Mouse (Mus musculus) hindbrain, embryonic 14.5 days (tissue): ENCODE measurements at regions not wholly inside any gene's neighbourhood (a gene's known extent, or its start where the extent isn't known, plus 50 kb on each side); places are given as distances from the start of the nearest gene placed in this dataset.

Experiments
- ATAC-seq: fragments of 200-750 bp; cut with Nextera tagmentation; 2 replicates; pipeline ENCODE4 v1.8.0; 2017; ENCODE audit warnings: moderate number of reproducible peaks, mild to moderate bottlenecking, moderate TSS enrichment, moderate library complexity; ENCODE audit not compliant: low FRiP score
- DNase-seq: peaks from one replicate; pipeline ENCODE4 v3.0.0-alpha.2; 2015; ENCODE audit warnings: low spot score
- H3K27ac ChIP-seq: fragments of 300-500 bp; sonication (generic); 2 replicates; pipeline ENCODE4 v1.5.1; 2014; ENCODE audit warnings: mild to moderate bottlenecking, moderate library complexity
- H3K27me3 ChIP-seq: fragments of 300-500 bp; sonication (generic); 2 replicates; pipeline ENCODE4 v1.6.1; 2014; ENCODE audit warnings: mild to moderate bottlenecking, low read length, mixed read lengths; ENCODE audit not compliant: control insufficient read depth, insufficient read depth
- H3K36me3 ChIP-seq: fragments of 300-500 bp; sonication (generic); replicated peaks from 2 replicates; pipeline ENCODE4 v1.6.1; 2014; ENCODE audit not compliant: control insufficient read depth, insufficient read depth
- H3K4me1 ChIP-seq: fragments of 300-500 bp; sonication (generic); replicated peaks from 2 replicates; pipeline ENCODE4 v1.6.1; 2014; ENCODE audit warnings: antibody characterized with exemption, low read length, mixed read lengths; ENCODE audit not compliant: control insufficient read depth, insufficient read depth
- H3K4me2 ChIP-seq: fragments of 300-500 bp; sonication (generic); replicated peaks from 2 replicates; pipeline ENCODE4 v1.6.1; 2014; ENCODE audit warnings: mild to moderate bottlenecking, moderate library complexity
- H3K4me3 ChIP-seq: fragments of 300-500 bp; sonication (generic); replicated peaks from 2 replicates; pipeline ENCODE4 v1.5.1; 2014; ENCODE audit warnings: mild to moderate bottlenecking, low read length
- H3K9ac ChIP-seq: fragments of 300-500 bp; sonication (generic); 2 replicates; pipeline ENCODE4 v1.6.1; 2014
- H3K9me3 ChIP-seq: fragments of 300-500 bp; sonication (generic); 2 replicates; pipeline ENCODE4 v1.6.1; 2016; ENCODE audit warnings: low read length; ENCODE audit not compliant: control insufficient read depth
- WGBS: fragments of 180-500 bp; shearing (Covaris S2); extraction: QIAGEN DNeasy Blood & Tissue Kit; methylation state at CpG from one replicate; pipeline ENCODE4 v1.1.7; 2014; 5-methylcytosine and 5-hydroxymethylcytosine counted together

DNA sequence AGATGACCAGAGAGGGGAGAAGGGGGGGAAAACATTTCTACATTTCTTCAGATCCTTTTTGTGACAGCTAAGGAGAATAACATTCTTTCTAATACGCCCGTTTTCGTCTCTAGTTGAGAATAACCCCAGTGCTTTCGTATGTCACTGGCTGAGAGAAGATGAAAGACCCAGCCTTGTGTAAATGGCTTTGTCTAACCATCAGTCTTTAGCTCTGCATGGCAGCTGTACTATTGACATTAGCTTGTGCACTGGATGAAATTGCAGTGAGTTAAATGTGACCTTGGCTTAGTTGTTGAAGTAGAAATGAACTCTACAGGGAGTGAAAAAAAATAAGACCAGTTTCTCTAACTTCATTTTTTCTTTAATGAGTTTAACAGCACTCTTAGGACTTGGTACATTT is 368.7 kb upstream of the Dach1 start:
- no peak overlapping the region for H3K4me2 ChIP-seq
- no peak overlapping the region for H3K4me3 ChIP-seq
- no peak overlapping the region for H3K27ac ChIP-seq
- no peak overlapping the region for H3K9ac ChIP-seq
- no peaks in the 10 kb centered on the region for H3K9me3 ChIP-seq
- peaks cover 13% of the 10 kb centered on the region for H3K4me1 ChIP-seq
- no peaks in the 10 kb centered on the region for H3K27me3 ChIP-seq
- ATAC-seq (peak; percentile 46; the same call in 1 of the 2 replicates), DNase-seq (peak; percentile 40)
- H3K36me3 ChIP-seq = no peaks in the 10 kb centered on the region
- 17% methylated on average over 4 of the region's 4 CpGs for WGBS

DNA sequence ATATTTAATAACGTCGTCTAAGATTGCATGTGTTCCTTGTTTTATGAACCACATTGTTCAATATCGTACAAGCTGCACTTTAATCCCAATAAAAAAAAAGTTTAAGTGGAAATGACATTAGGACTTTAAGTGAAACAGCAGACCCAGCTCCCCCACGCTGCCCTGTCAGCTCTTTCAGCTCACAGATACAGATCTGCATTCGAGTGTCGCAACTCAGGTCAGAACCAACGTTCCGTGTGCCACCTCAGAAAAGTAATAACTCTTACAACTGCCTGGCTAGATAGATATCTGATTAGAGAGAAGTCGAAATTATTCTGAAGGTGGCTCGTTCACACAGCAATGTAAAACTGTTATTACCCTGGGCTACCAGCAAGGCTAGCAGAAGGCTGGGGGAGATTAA is 364.0 kb upstream of the Dach1 start:
- 72% methylated on average over 10 of the region's 10 CpGs for WGBS
- no peak for ATAC-seq

DNA sequence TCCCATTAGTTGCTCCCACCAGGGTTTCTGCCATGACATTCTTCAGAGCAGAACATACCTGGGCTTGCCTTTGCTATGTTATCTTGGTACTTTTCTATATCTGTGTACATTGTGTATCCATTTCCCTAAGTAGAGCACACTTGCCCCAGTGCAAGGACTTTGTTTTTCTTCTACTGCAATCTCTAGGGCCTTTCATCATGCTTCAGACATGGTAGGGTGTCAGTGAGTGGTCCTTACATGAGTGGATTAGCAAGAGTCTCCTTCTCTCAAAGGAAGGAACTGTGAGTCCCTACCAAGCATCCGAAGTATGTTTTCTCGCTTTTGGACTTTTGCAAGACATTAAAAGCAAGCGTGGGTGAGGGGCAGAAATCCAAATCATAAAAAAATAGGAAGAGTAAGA is 351.4 kb upstream of the Dach1 start:
- no peaks in the 10 kb centered on the region for H3K27me3 ChIP-seq
- no peaks in the 10 kb centered on the region for H3K4me1 ChIP-seq
- H3K4me2 ChIP-seq = no peak overlapping the region
- WGBS = 96% methylated on average over 3 of the region's 3 CpGs
- no peak overlapping the region for H3K4me3 ChIP-seq
- H3K9me3 ChIP-seq = no peaks in the 10 kb centered on the region
- H3K27ac ChIP-seq = no peak overlapping the region
- ATAC-seq (no peak), DNase-seq (no peak)
- no peaks in the 10 kb centered on the region for H3K36me3 ChIP-seq
- no peak overlapping the region for H3K9ac ChIP-seq

More for the DNA sequence above, 364.0 kb upstream of the Dach1 start:
- Histone ChIP-seq H3K36me3 (no peaks in the 10 kb centered on the region), H3K4me3 (no peak overlapping the region), H3K4me2 (no peak overlapping the region), H3K9ac (no peak overlapping the region), H3K27me3 (no peaks in the 10 kb centered on the region), H3K27ac (no peak overlapping the region), H3K9me3 (no peaks in the 10 kb centered on the region), H3K4me1 (peaks cover 13% of the 10 kb centered on the region)
- no peak for DNase-seq

- H3K9ac ChIP-seq = no peak overlapping the region
- no peak overlapping the region for H3K4me3 ChIP-seq
- no peaks in the 10 kb centered on the region for H3K9me3 ChIP-seq
- DNase-seq (no peak), ATAC-seq (no peak)
- 87% methylated on average over 6 of the region's 6 CpGs for WGBS
- H3K4me2 ChIP-seq = no peak overlapping the region
- no peak overlapping the region for H3K27ac ChIP-seq
- no peaks in the 10 kb centered on the region for H3K27me3 ChIP-seq
- no peaks in the 10 kb centered on the region for H3K36me3 ChIP-seq
- H3K4me1 ChIP-seq = no peaks in the 10 kb centered on the region
Measured at GRCm38 (mm10) chr14:98505321-98505720, 335.8 kb upstream of the Dach1 start.

GRCm38 (mm10) chr14:98477416-98477815 is 307.9 kb upstream of the Dach1 start:
- ATAC-seq = no peak
- H3K4me3 ChIP-seq = no peak overlapping the region
- H3K4me1 ChIP-seq = no peaks in the 10 kb centered on the region
- H3K36me3 ChIP-seq = no peaks in the 10 kb centered on the region
- no peak overlapping the region for H3K9ac ChIP-seq
- no peaks in the 10 kb centered on the region for H3K27me3 ChIP-seq
- no peak for DNase-seq
- 84% methylated on average over 8 of the region's 8 CpGs for WGBS
- no peaks in the 10 kb centered on the region for H3K9me3 ChIP-seq
- H3K27ac ChIP-seq = no peak overlapping the region
- H3K4me2 ChIP-seq = no peak overlapping the region

DNA sequence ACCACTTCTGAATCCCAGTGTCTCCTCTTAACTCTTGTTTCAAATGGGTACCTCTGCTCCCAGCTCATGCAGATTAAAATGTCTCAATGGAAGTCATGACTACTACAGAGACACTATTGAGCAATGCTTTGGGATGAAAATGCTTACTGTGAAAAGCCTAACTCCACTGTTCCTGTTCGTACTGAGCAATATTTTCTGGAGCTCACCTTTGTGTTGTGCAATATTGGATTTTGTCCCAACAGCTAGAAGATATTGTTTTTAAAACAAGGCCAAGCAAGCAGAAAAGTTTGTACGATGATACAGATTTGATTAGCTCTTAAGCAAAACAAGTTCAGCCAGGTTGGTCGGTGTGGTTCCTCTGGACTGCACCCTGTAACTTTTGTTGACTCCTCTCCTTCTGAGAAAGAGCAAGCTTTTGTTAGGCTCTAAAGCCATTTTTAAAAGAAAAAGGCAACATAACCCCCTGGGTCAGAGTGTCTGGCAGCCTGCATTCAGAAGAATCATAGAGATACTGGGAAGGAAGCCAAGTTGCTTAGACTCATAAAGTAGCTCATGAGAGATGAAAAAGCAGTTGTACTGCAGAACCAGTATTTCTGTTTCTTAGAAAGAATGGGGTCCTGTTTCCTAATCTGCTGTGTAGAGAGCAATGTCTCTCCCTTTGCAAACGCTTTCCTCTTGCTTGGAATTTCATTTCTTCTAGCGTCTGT is 302.4 kb upstream of the Dach1 start:
- Histone ChIP-seq H3K9ac (no peak overlapping the region), H3K27ac (no peak overlapping the region), H3K9me3 (no peaks in the 10 kb centered on the region), H3K4me1 (no peaks in the 10 kb centered on the region), H3K4me3 (no peak overlapping the region), H3K4me2 (no peak overlapping the region), H3K36me3 (no peaks in the 10 kb centered on the region), H3K27me3 (no peaks in the 10 kb centered on the region)
- peak; percentile 63 for DNase-seq
- 37% methylated on average over 5 of the region's 5 CpGs for WGBS
- ATAC-seq = peak; percentile 53; the same call in 1 of the 2 replicates

DNA sequence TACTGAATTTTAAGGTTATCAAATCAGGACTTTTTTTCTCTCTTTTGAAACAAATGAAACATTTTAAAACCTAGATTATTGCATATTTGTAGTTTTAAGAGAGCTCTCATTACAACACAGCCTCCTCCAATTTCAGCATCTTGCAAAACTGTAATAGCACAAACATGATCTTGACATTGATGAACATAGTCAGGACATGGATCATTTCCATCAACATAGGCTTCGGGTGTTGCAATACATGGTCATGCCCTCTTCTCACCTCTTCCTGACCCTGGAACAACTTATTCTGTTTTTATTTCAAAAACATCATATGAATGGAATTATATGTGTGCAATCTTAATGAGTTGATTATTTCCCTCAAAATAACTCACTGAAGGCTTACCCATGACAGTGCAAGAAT is 284.9 kb upstream of the Dach1 start:
- no peak for DNase-seq
- Histone ChIP-seq H3K4me1 (no peaks in the 10 kb centered on the region), H3K27ac (no peak overlapping the region), H3K9me3 (no peaks in the 10 kb centered on the region), H3K4me2 (no peak overlapping the region), H3K4me3 (no peak overlapping the region), H3K27me3 (no peaks in the 10 kb centered on the region), H3K9ac (no peak overlapping the region), H3K36me3 (no peaks in the 10 kb centered on the region)
- WGBS = 75% methylated on average over 1 of the region's 1 CpGs
- ATAC-seq = no peak

GRCm38 (mm10) chr14:98452191-98452590 is 282.6 kb upstream of the Dach1 start:
- DNase-seq (no peak), ATAC-seq (no peak)
- H3K27me3 ChIP-seq = no peaks in the 10 kb centered on the region
- H3K9me3 ChIP-seq = no peaks in the 10 kb centered on the region
- H3K27ac ChIP-seq = no peak overlapping the region
- no peaks in the 10 kb centered on the region for H3K36me3 ChIP-seq
- WGBS = 87% methylated on average over 6 of the region's 6 CpGs
- H3K9ac ChIP-seq = no peak overlapping the region
- no peaks in the 10 kb centered on the region for H3K4me1 ChIP-seq
- H3K4me3 ChIP-seq = no peak overlapping the region
- H3K4me2 ChIP-seq = no peak overlapping the region

- DNase-seq (no peak), ATAC-seq (no peak)
- Histone ChIP-seq H3K9me3 (no peaks in the 10 kb centered on the region), H3K9ac (no peak overlapping the region), H3K4me3 (no peak overlapping the region), H3K27me3 (no peaks in the 10 kb centered on the region), H3K36me3 (no peaks in the 10 kb centered on the region), H3K4me1 (no peaks in the 10 kb centered on the region), H3K4me2 (no peak overlapping the region), H3K27ac (no peak overlapping the region)
- 71% methylated on average over 5 of the region's 5 CpGs for WGBS
Measured at GRCm38 (mm10) chr14:98449568-98449967, 280.0 kb upstream of the Dach1 start.

GRCm38 (mm10) chr14:98442411-98442810 is 272.8 kb upstream of the Dach1 start:
- no peaks in the 10 kb centered on the region for H3K4me1 ChIP-seq
- H3K4me3 ChIP-seq = no peak overlapping the region
- H3K9me3 ChIP-seq = no peaks in the 10 kb centered on the region
- WGBS = 72% methylated on average over 3 of the region's 3 CpGs
- H3K27ac ChIP-seq = no peak overlapping the region
- DNase-seq (no peak), ATAC-seq (no peak)
- no peaks in the 10 kb centered on the region for H3K36me3 ChIP-seq
- H3K27me3 ChIP-seq = no peaks in the 10 kb centered on the region
- no peak overlapping the region for H3K4me2 ChIP-seq
- H3K9ac ChIP-seq = no peak overlapping the region
